Mouse (Mus musculus): ENCODE measurements around the gene Tap2.

Tap2 gene

DNA sequence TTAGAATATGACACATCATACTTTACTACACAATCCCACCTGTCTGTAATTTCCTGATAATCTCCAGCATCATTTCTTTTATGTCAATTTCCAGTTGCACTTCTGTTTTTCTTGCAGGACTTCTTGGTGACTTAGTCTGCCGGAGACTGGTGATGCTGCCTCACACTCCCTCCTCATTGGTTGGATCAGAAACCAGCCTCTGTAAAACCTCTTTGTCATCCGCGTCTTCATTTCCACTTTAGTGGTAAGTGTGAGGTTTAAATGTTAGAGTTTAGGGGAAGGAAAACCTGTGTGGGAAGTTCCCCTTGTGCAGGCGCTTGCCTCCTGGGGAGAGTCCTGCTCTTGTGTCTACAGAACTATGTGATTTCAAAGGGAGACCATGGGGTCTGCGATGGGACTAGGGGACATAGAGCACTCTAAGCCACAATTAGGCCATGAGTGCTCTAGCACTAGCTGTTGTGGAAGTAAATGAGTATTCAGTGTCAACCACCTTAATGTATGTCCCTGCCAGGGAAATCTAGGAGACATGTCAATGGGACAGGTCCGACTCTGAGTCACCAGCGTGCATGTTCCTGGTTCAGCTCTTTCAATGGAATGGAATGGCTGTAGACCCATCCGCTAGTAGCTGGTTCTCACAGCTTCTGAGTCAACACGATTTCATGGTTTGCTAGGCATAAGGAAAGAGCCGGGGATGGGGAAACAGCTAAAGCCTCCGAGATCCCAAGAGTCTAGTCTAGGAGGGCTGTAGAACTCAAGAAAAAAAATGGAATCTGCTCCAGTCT, 54.5 kb downstream of the Tap2 start, which contains the start of gene H2-Ab1:
Gene H2-Ab1 (plus strand): TSS at position 96 of the 782 bp plus-strand sequence.
- peak; percentile 81 to 87 for DNase-seq

GRCm38 (mm10) chr17:34260551-34260950, 57.2 kb downstream of the Tap2 start:
- no peak for DNase-seq

DNA sequence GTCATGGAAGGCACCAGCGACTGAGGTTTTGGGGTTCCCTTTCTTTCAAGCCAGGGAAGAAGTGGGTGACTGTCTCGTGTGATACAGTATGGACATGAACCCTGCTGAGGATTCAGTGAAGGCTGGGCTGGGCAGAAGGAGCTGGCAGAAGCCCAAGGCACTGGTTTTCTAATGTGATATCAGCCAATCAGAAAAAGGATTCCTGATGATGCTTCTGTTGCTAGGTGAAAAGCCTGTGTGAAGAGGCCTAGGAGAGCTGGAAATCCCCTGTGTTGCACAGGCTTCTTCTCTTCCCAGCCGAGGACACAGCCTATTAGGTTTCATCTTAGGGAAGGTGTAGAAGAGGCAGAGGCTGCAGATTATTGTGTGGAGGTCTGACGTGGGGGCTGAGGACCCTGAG, 58.2 kb downstream of the Tap2 start:
- peak; percentile 16 to 30 for DNase-seq

GRCm38 (mm10) chr17:34263068-34263467, 59.7 kb downstream of the Tap2 start:
- peak; percentile 54 to 65 for DNase-seq

GRCm38 (mm10) chr17:34263811-34264371, 60.6 kb downstream of the Tap2 start:
- DNase-seq: peak; percentile 52 to 61

GRCm38 (mm10) chr17:34264452-34265351, 61.4 kb downstream of the Tap2 start:
- DNase-seq: peak; percentile 30 to 39
